Mouse (Mus musculus): ENCODE measurements around the gene Sys1. TPM values are rescaled to one million over a fixed set of nuclear protein-coding genes. Genes with fewer than 3 reads are reported as not detected.

The Sys1 gene
- total and polyA plus RNA-seq, 2 experiments from 2014 or later, result 108 to 194 TPM

- no peak for DNase-seq (ENCODE audit: low spot score)
- H3K27me3 ChIP-seq (ENCODE audit: insufficient read depth, low read length), result peaks cover 5% of the 10 kb centered on the region; the same call in 1 of the 2 replicates
- no peaks in the 10 kb centered on the region for H3K36me3 ChIP-seq (ENCODE audit: insufficient read depth, low read length)
- H3K9ac ChIP-seq (replicated peaks; ENCODE audit: low read length, poor library complexity, severe bottlenecking), result no peak overlapping the region
- H3K4me1 ChIP-seq (ENCODE audit: insufficient read depth, low read length), result 0 out of 2 replicates have a peak, but pooled peaks cover 3% of the 10 kb centered on the region
- H3K27ac ChIP-seq (ENCODE audit: low read depth, low read length), result peak overlapping the region; percentile 32; the same call in 1 of the 2 replicates
- no peak for ATAC-seq (ENCODE audit: low FRiP score)
- no peak for TF ChIP-seq CTCF (IDR thresholded peaks at IDR 0.05)
- 26% methylated on average over 8 of the region's 8 CpGs for WGBS
- H3K4me3 ChIP-seq (ENCODE audit: low read depth, low read length), result no peak overlapping the region
- no peaks in the 10 kb centered on the region for H3K9me3 ChIP-seq (ENCODE audit: low read length)
- H3K4me2 ChIP-seq (ENCODE audit: low read depth, low read length, poor library complexity, severe bottlenecking), result no peak overlapping the region
Measured at GRCm38 (mm10) chr2:164436215-164436913, 20.4 kb upstream of the Sys1 start.

GRCm38 (mm10) chr2:164436961-164437360 lies 19.8 kb upstream of the Sys1 start:
- no peaks in the 10 kb centered on the region for H3K9me3 ChIP-seq (ENCODE audit: low read length)
- ATAC-seq (ENCODE audit: low FRiP score) (no peak), DNase-seq (ENCODE audit: low spot score) (no peak)
- H3K4me3 ChIP-seq (ENCODE audit: low read depth, low read length), result no peak overlapping the region
- 0 out of 2 replicates have a peak, but pooled peaks cover 3% of the 10 kb centered on the region for H3K4me1 ChIP-seq (ENCODE audit: insufficient read depth, low read length)
- no peaks in the 10 kb centered on the region for H3K36me3 ChIP-seq (ENCODE audit: insufficient read depth, low read length)
- H3K27ac ChIP-seq (ENCODE audit: low read depth, low read length), result peak overlapping the region; percentile 32; the same call in 1 of the 2 replicates
- H3K27me3 ChIP-seq (ENCODE audit: insufficient read depth, low read length), result peaks cover 9% of the 10 kb centered on the region; the same call in 1 of the 2 replicates
- no peak overlapping the region for H3K9ac ChIP-seq (replicated peaks; ENCODE audit: low read length, poor library complexity, severe bottlenecking)
- TF ChIP-seq CTCF (IDR thresholded peaks at IDR 0.05), result no peak
- 49% methylated on average over 3 of the region's 3 CpGs for WGBS
- H3K4me2 ChIP-seq (ENCODE audit: low read depth, low read length, poor library complexity, severe bottlenecking), result no peak overlapping the region

GRCm38 (mm10) chr2:164437710-164438109 lies 19.1 kb upstream of the Sys1 start:
- no peak overlapping the region for H3K27ac ChIP-seq (ENCODE audit: low read depth, low read length)
- no peak overlapping the region for H3K4me2 ChIP-seq (ENCODE audit: low read depth, low read length, poor library complexity, severe bottlenecking)
- no peak overlapping the region for H3K9ac ChIP-seq (replicated peaks; ENCODE audit: low read length, poor library complexity, severe bottlenecking)
- H3K4me1 ChIP-seq (ENCODE audit: insufficient read depth, low read length), result peaks cover 8% of the 10 kb centered on the region; the same call in 1 of the 2 replicates
- H3K36me3 ChIP-seq (ENCODE audit: insufficient read depth, low read length), result no peaks in the 10 kb centered on the region
- WGBS, result 85% methylated on average over 6 of the region's 6 CpGs
- no peaks in the 10 kb centered on the region for H3K9me3 ChIP-seq (ENCODE audit: low read length)
- ATAC-seq (ENCODE audit: low FRiP score), result no peak
- peaks cover 14% of the 10 kb centered on the region; the same call in 1 of the 2 replicates for H3K27me3 ChIP-seq (ENCODE audit: insufficient read depth, low read length)
- no peak for TF ChIP-seq CTCF (IDR thresholded peaks at IDR 0.05)
- H3K4me3 ChIP-seq (ENCODE audit: low read depth, low read length), result no peak overlapping the region
- DNase-seq (ENCODE audit: low spot score), result no peak

GRCm38 (mm10) chr2:164438257-164438656 lies 18.5 kb upstream of the Sys1 start:
- H3K4me1 ChIP-seq (ENCODE audit: insufficient read depth, low read length), result peaks cover 9% of the 10 kb centered on the region; the same call in 1 of the 2 replicates
- no peak overlapping the region for H3K4me3 ChIP-seq (ENCODE audit: low read depth, low read length)
- H3K9ac ChIP-seq (replicated peaks; ENCODE audit: low read length, poor library complexity, severe bottlenecking), result no peak overlapping the region
- H3K9me3 ChIP-seq (ENCODE audit: low read length), result no peaks in the 10 kb centered on the region
- no peak for TF ChIP-seq CTCF (IDR thresholded peaks at IDR 0.05)
- no peak overlapping the region for H3K27ac ChIP-seq (ENCODE audit: low read depth, low read length)
- H3K4me2 ChIP-seq (ENCODE audit: low read depth, low read length, poor library complexity, severe bottlenecking), result no peak overlapping the region
- no peak for DNase-seq (ENCODE audit: low spot score)
- H3K36me3 ChIP-seq (ENCODE audit: insufficient read depth, low read length), result no peaks in the 10 kb centered on the region
- WGBS, result 71% methylated on average over 8 of the region's 8 CpGs
- no peak for ATAC-seq (ENCODE audit: low FRiP score)
- H3K27me3 ChIP-seq (ENCODE audit: insufficient read depth, low read length), result peaks cover 14% of the 10 kb centered on the region; the same call in 1 of the 2 replicates

GRCm38 (mm10) chr2:164439001-164439421 lies 17.8 kb upstream of the Sys1 start:
- peaks cover 9% of the 10 kb centered on the region; the same call in 1 of the 2 replicates for H3K4me1 ChIP-seq (ENCODE audit: insufficient read depth, low read length)
- DNase-seq (ENCODE audit: low spot score), result no peak
- no peak for ATAC-seq (ENCODE audit: low FRiP score)
- no peaks in the 10 kb centered on the region for H3K9me3 ChIP-seq (ENCODE audit: low read length)
- 64% methylated on average over 3 of the region's 3 CpGs for WGBS
- peaks cover 14% of the 10 kb centered on the region; the same call in 1 of the 2 replicates for H3K27me3 ChIP-seq (ENCODE audit: insufficient read depth, low read length)
- no peak overlapping the region for H3K27ac ChIP-seq (ENCODE audit: low read depth, low read length)
- H3K4me3 ChIP-seq (ENCODE audit: low read depth, low read length), result no peak overlapping the region
- TF ChIP-seq CTCF (IDR thresholded peaks at IDR 0.05), result no peak
- H3K4me2 ChIP-seq (ENCODE audit: low read depth, low read length, poor library complexity, severe bottlenecking), result no peak overlapping the region
- no peaks in the 10 kb centered on the region for H3K36me3 ChIP-seq (ENCODE audit: insufficient read depth, low read length)
- H3K9ac ChIP-seq (replicated peaks; ENCODE audit: low read length, poor library complexity, severe bottlenecking), result no peak overlapping the region

- Histone ChIP-seq H3K27me3 (ENCODE audit: insufficient read depth, low read length) (peaks cover 14% of the 10 kb centered on the region; the same call in 1 of the 2 replicates), H3K4me1 (ENCODE audit: insufficient read depth, low read length) (peaks cover 9% of the 10 kb centered on the region; the same call in 1 of the 2 replicates), H3K4me3 (ENCODE audit: low read depth, low read length) (no peak overlapping the region), H3K9ac (replicated peaks; ENCODE audit: low read length, poor library complexity, severe bottlenecking) (no peak overlapping the region), H3K36me3 (ENCODE audit: insufficient read depth, low read length) (no peaks in the 10 kb centered on the region), H3K27ac (ENCODE audit: low read depth, low read length) (no peak overlapping the region), H3K4me2 (ENCODE audit: low read depth, low read length, poor library complexity, severe bottlenecking) (no peak overlapping the region), H3K9me3 (ENCODE audit: low read length) (no peaks in the 10 kb centered on the region)
- 89% methylated on average over 5 of the region's 5 CpGs for WGBS
- no peak for TF ChIP-seq CTCF (IDR thresholded peaks at IDR 0.05)
- ATAC-seq (ENCODE audit: low FRiP score) (no peak), DNase-seq (ENCODE audit: low spot score) (no peak)
Measured at GRCm38 (mm10) chr2:164440314-164440713, 16.4 kb upstream of the Sys1 start.

All from midbrain, postnatal 0 days (tissue).